Mouse (Mus musculus): ENCODE data around the gene Fpgs.

DNA sequence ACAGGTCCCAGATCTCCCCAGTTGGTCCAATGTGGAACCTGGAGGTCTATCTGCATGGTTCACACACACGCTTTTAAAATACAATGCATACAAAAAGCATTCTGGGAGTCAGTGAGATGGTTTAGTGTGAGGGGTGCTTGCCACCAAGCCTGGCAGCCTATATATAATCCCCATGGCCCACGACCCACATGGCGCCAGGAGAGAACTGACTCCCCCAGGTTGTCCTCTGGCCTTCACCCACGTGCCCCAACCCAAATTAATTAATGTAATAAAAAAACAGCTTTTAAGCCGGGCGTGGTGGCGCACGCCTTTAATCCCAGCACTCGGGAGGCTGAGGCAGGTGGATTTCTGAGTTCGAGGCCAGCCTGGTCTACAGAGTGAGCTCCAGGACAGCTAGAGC, 20.2 kb downstream of the Fpgs start:
- no peak for TF ChIP-seq CTCF (IDR thresholded peaks at IDR 0.05; ENCODE audit: extremely low read depth, insufficient read length, insufficient replicate concordance, low read depth, low read length)
- TF ChIP-seq POLR2A (IDR thresholded peaks at IDR 0.05; ENCODE audit: low read depth, low read length) = no peak

All from small intestine, adult 2 months (tissue).